Comparison of ENCODE assay signal across 15 mouse cellular contexts in genomic region chr7:125720370-125720769, GRCm38 (mm10). TPM values are rescaled to one million over a fixed set of nuclear protein-coding genes. Genes with fewer than 3 reads are reported as not detected.
DNase-seq lines count a peak whose midpoint lies in the region; ATAC-seq and TF ChIP-seq lines count a peak whose summit lies in the region.
"Had no signal": no experiment of that assay in that cellular context is flagged by ENCODE, and none has a peak within 500 bp of the region (broad histone marks: within the 10 kb centered on the region; RNA-seq: fewer than 3 reads in every experiment).

No protein-coding gene starts in this region.

- no peaks in the 10 kb centered on the region for H3K9me3 ChIP-seq in heart, embryonic 14.5 days (ENCODE audit: control insufficient read depth, low read length)
- no peaks in the 10 kb centered on the region for H3K9me3 ChIP-seq in kidney, embryonic 15.5 days (replicated peaks)
- H3K9me3 ChIP-seq: embryonic facial prominence, embryonic 12.5 days had no signal

- H3K27me3 ChIP-seq in heart, embryonic 14.5 days (ENCODE audit: control insufficient read depth, insufficient read depth, low read length) = no peaks in the 10 kb centered on the region
- H3K27me3 ChIP-seq in kidney, embryonic 15.5 days = no peaks in the 10 kb centered on the region
- H3K27me3 ChIP-seq: embryonic facial prominence, embryonic 12.5 days had no signal

- H3K4me2 ChIP-seq in heart, embryonic 14.5 days (ENCODE audit: low read length) = peak overlapping the region; percentile 38; the same call in 1 of the 2 replicates
- no peak overlapping the region for H3K4me2 ChIP-seq in kidney, embryonic 15.5 days
- H3K4me2 ChIP-seq: embryonic facial prominence, embryonic 12.5 days had no signal

- peaks cover 29 to 69% of the 10 kb centered on the region in 2 experiments for H3K4me1 ChIP-seq in heart, embryonic 14.5 days (ENCODE audit: control insufficient read depth in 2 of 2, insufficient read depth in 2 of 2, low read length in 2 of 2)
- H3K4me1 ChIP-seq in kidney, embryonic 15.5 days = no peaks in the 10 kb centered on the region

- H3K9ac ChIP-seq in heart, embryonic 14.5 days (ENCODE audit: low read length) = peak overlapping the region; percentile 35; the same call in 1 of the 2 replicates
- no peak overlapping the region for H3K9ac ChIP-seq in kidney, embryonic 15.5 days
- H3K9ac ChIP-seq: embryonic facial prominence, embryonic 12.5 days; liver, embryonic 14.5 days had no signal

- H3K27ac ChIP-seq in layer of hippocampus, adult 2 months = peak overlapping the region; percentile 24; the same call in 1 of the 2 replicates
- peak overlapping the region; percentile 63 to 89 for H3K27ac ChIP-seq in heart, embryonic 14.5 days (replicated peaks in 1 of 2; ENCODE audit: control insufficient read depth in 1 of 2, insufficient read depth in 1 of 2, low read depth in 2 of 2, low read length in 2 of 2)
- no peak overlapping the region for H3K27ac ChIP-seq in kidney, embryonic 15.5 days
- H3K27ac ChIP-seq: embryonic facial prominence, embryonic 12.5 days; liver, embryonic 14.5 days had no signal

- ATAC-seq in heart, embryonic 14.5 days (ENCODE audit: insufficient number of reproducible peaks, insufficient read depth, low FRiP score, low read depth) = peak; percentile 41; the same call in 1 of the 2 replicates
- ATAC-seq in kidney, embryonic 15.5 days (replicated peaks; ENCODE audit: low FRiP score) = no peak
- ATAC-seq in inflammation-experienced regulatory T-cells, adult 6 months = no peak

- no peak for TF ChIP-seq POLR2A in brain, embryonic 14.5 days (IDR thresholded peaks at IDR 0.05; ENCODE audit: borderline replicate concordance, extremely low read depth, insufficient read depth, insufficient read length, poor library complexity, severe bottlenecking)

- WGBS in heart, embryonic 14.5 days = 26% methylated on average over 5 of the region's 5 CpGs
- WGBS in kidney, embryonic 15.5 days = 66% methylated on average over 5 of the region's 5 CpGs

- no peaks in the 10 kb centered on the region for H3K36me3 ChIP-seq in heart, embryonic 14.5 days (ENCODE audit: control insufficient read depth, insufficient read depth, low read length)
- H3K36me3 ChIP-seq in kidney, embryonic 15.5 days = no peaks in the 10 kb centered on the region
- H3K36me3 ChIP-seq: embryonic facial prominence, embryonic 12.5 days had no signal

- DNase-seq in cerebellum, postnatal 14 days = peak; percentile 33 to 39
- no peak for DNase-seq in cerebellum, adult 11-12 months
- DNase-seq in layer of hippocampus, adult 2 months (ENCODE audit: low spot score in 2 of 2) = no peak
- DNase-seq in layer of hippocampus, adult 9-10 months (ENCODE audit: low spot score) = no peak
- DNase-seq in brain, embryonic 14.5 days (ENCODE audit: low read depth) = peak; percentile 61
- DNase-seq: adrenal gland, postnatal 25 days; cerebellum, adult 8-10 months; kidney, postnatal 14 days; right cerebral cortex, adult 18-20 months; thymus, adult 2 months had no signal

- H3K4me3 ChIP-seq in layer of hippocampus, adult 2 months = no peak overlapping the region
- no peak overlapping the region for H3K4me3 ChIP-seq in heart, embryonic 14.5 days (ENCODE audit: control insufficient read depth in 1 of 2, insufficient read depth in 1 of 2, low read depth in 1 of 2, low read length in 2 of 2)
- no peak overlapping the region for H3K4me3 ChIP-seq in kidney, embryonic 15.5 days (replicated peaks)
- H3K4me3 ChIP-seq: embryonic facial prominence, embryonic 12.5 days had no signal

- no peak for TF ChIP-seq CTCF in layer of hippocampus, adult 2 months (conservative IDR thresholded peaks at IDR 0.05)
- TF ChIP-seq CTCF in brain, embryonic 14.5 days (IDR thresholded peaks at IDR 0.05; ENCODE audit: borderline replicate concordance, extremely low read depth, insufficient read depth, insufficient read length) = no peak

RNA-seq across cellular contexts. Expression of gene D430042O09Rik, which starts 12.7 kb away (rescaled TPM):
- total RNA-seq in layer of hippocampus, adult 2 months (2021) = 10 to 100 TPM; 30.4 to 31.7 TPM
- 17.3 and 18.4 TPM in 2 replicates for polyA plus RNA-seq in brain, embryonic 14.5 days (2012; rRNA removed)
- polyA plus RNA-seq in heart, embryonic 14.5 days (2014; fragmentation: Nextera tagmentation; extraction: Ambion mirVana) = 7.9 and 8.6 TPM in 2 replicates
- 9.3 and 10.1 TPM in 2 replicates for polyA plus RNA-seq in kidney, embryonic 15.5 days (2015; fragmentation: Nextera tagmentation; extraction: Ambion mirVana)
- polyA plus RNA-seq in inflammation-experienced regulatory T-cells, adult 6 months (2017; shearing (Covaris generic)) = 1 to 10 TPM; 5.2 to 6.0 (median 5.6) TPM

RNA-seq across cellular contexts. Expression of gene Gtf3c1, which starts 12.8 kb away (rescaled TPM):
- total RNA-seq in layer of hippocampus, adult 2 months (2021) = 100 to 1,000 TPM; 108 to 113 TPM
- polyA plus RNA-seq in brain, embryonic 14.5 days (2012; rRNA removed) = 53.6 and 67.0 TPM in 2 replicates
- polyA plus RNA-seq in heart, embryonic 14.5 days (2014; fragmentation: Nextera tagmentation; extraction: Ambion mirVana) = 29.1 and 30.4 TPM in 2 replicates
- polyA plus RNA-seq in kidney, embryonic 15.5 days (2015; fragmentation: Nextera tagmentation; extraction: Ambion mirVana) = 28.2 and 30.6 TPM in 2 replicates
- 10 to 100 TPM; 17.1 to 27.4 (median 23.4) TPM for polyA plus RNA-seq in inflammation-experienced regulatory T-cells, adult 6 months (2017; shearing (Covaris generic))

Comparison
In these comparisons a context has a peak if more than half of its experiments do, and no peak if none do; other contexts are left out.
1. DNase-seq: peak in cerebellum, postnatal 14 days (2 of 2) and brain, embryonic 14.5 days (single experiment); none in cerebellum, adult 11-12 months (single experiment), layer of hippocampus, adult 2 months (0 of 2) and layer of hippocampus, adult 9-10 months (single experiment).